Mouse (Mus musculus): ENCODE results near the gene Slc25a43. TPM values are rescaled to one million over a fixed set of nuclear protein-coding genes. Genes with fewer than 3 reads are reported as not detected.

Slc25a43 gene
- total and polyA plus RNA-seq, 3 experiments, result 1.2 to 1.7 (median 1.5) TPM

GRCm38 (mm10) chrX:36767386-36767785, 23.9 kb downstream of the Slc25a43 start:
- H3K4me3 ChIP-seq (replicated peaks in 1 of 3; ENCODE audit: low read depth in 2 of 3, low read length in 2 of 3, poor library complexity in 1 of 3), result no peak overlapping the region
- H3K9ac ChIP-seq (ENCODE audit: insufficient read depth, low read depth), result no peak overlapping the region
- no peak for DNase-seq (ENCODE audit: extremely low read depth)
- H3K27me3 ChIP-seq (replicated peaks), result no peaks in the 10 kb centered on the region
- H3K27ac ChIP-seq (ENCODE audit: insufficient read depth, low read depth), result no peak overlapping the region
- no peak for TF ChIP-seq POLR2A (IDR thresholded peaks at IDR 0.05; ENCODE audit: low read depth, low read length)
- TF ChIP-seq TBP (conservative IDR thresholded peaks at IDR 0.05; ENCODE audit: low read depth, low read length), result no peak
- TF ChIP-seq PAX5 (IDR thresholded peaks at IDR 0.05; ENCODE audit: low read length), result no peak
- no peak for TF ChIP-seq ZNF384 (IDR thresholded peaks at IDR 0.05; ENCODE audit: low read depth, low read length)
- no peak for TF ChIP-seq MAFK (IDR thresholded peaks at IDR 0.05; ENCODE audit: insufficient replicate concordance, low read length)
- no peak for TF ChIP-seq BHLHE40 (IDR thresholded peaks at IDR 0.05; ENCODE audit: low read depth, low read length)
- TF ChIP-seq GABPA (IDR thresholded peaks at IDR 0.05; ENCODE audit: insufficient replicate concordance, low read depth, low read length), result no peak
- TF ChIP-seq CTCF (conservative IDR thresholded peaks at IDR 0.05 in 1 of 2, IDR thresholded peaks at IDR 0.05 in 1 of 2; ENCODE audit: low read depth in 2 of 2, low read length in 2 of 2), result no peak
- no peak for TF ChIP-seq NELFE (IDR thresholded peaks at IDR 0.05; ENCODE audit: low read depth, low read length)
- TF ChIP-seq IRF4 (IDR thresholded peaks at IDR 0.05; ENCODE audit: low read depth, low read length), result no peak
- TF ChIP-seq EP300 (IDR thresholded peaks at IDR 0.05; ENCODE audit: low read length), result no peak
- TF ChIP-seq ZMIZ1 (IDR thresholded peaks at IDR 0.05; ENCODE audit: low read depth, low read length), result no peak
- no peak for TF ChIP-seq MAX (IDR thresholded peaks at IDR 0.05; ENCODE audit: low read length)
- no peak for TF ChIP-seq NRF1 (IDR thresholded peaks at IDR 0.05; ENCODE audit: low read depth, low read length)
- no peak for TF ChIP-seq SIN3A (IDR thresholded peaks at IDR 0.05; ENCODE audit: low read length)
- TF ChIP-seq CHD1 (IDR thresholded peaks at IDR 0.05; ENCODE audit: low read depth, low read length), result no peak
- no peak for TF ChIP-seq KAT2A (IDR thresholded peaks at IDR 0.05; ENCODE audit: insufficient replicate concordance, low read length)
- TF ChIP-seq MXI1 (IDR thresholded peaks at IDR 0.05; ENCODE audit: low read depth, low read length), result no peak
- no peak for TF ChIP-seq MEF2A (IDR thresholded peaks at IDR 0.05; ENCODE audit: borderline replicate concordance, low read depth, low read length)
- H3K4me2 ChIP-seq (ENCODE audit: insufficient read depth, low read depth, poor library complexity, severe bottlenecking), result no peak overlapping the region
- no peaks in the 10 kb centered on the region for H3K4me1 ChIP-seq (ENCODE audit: control insufficient read depth in 1 of 2, insufficient read depth in 2 of 2)
- dilution Hi-C loops (cut with MboI; ENCODE audit: extremely low pct_ligation_motif_present, extremely low pct_unique_long_range_greater_than_20kb, low sequenced_read_pairs), result no loop called here
- H3K36me3 ChIP-seq (replicated peaks in 1 of 2; ENCODE audit: control insufficient read depth in 1 of 2, insufficient read depth in 1 of 2, low read length in 1 of 2), result no peaks in the 10 kb centered on the region
- no peaks in the 10 kb centered on the region for H3K79me2 ChIP-seq (replicated peaks; ENCODE audit: control insufficient read depth, extremely low read depth, insufficient read depth, poor library complexity, severe bottlenecking)
- no peaks in the 10 kb centered on the region for H3K9me3 ChIP-seq (replicated peaks; ENCODE audit: low read length)
- in situ Hi-C loops (cut with MboI; ENCODE audit: low pct_ligation_motif_present, low pct_unique_long_range_greater_than_20kb, low sequenced_read_pairs), result loop anchor here (25.0 kb wide), 1 partner anchor 145 kb away; the partner anchor contains the start of gene Nkrf

GRCm38 (mm10) chrX:36772591-36772990, 29.1 kb downstream of the Slc25a43 start:
- no peak for DNase-seq (ENCODE audit: extremely low read depth)
- Histone ChIP-seq H3K4me1 (ENCODE audit: control insufficient read depth in 1 of 2, insufficient read depth in 2 of 2) (no peaks in the 10 kb centered on the region), H3K36me3 (replicated peaks in 1 of 2; ENCODE audit: control insufficient read depth in 1 of 2, insufficient read depth in 1 of 2, low read length in 1 of 2) (no peaks in the 10 kb centered on the region), H3K9ac (ENCODE audit: insufficient read depth, low read depth) (no peak overlapping the region), H3K79me2 (replicated peaks; ENCODE audit: control insufficient read depth, extremely low read depth, insufficient read depth, poor library complexity, severe bottlenecking) (no peaks in the 10 kb centered on the region), H3K27me3 (replicated peaks) (no peaks in the 10 kb centered on the region), H3K4me3 (replicated peaks in 1 of 3; ENCODE audit: low read depth in 2 of 3, low read length in 2 of 3, poor library complexity in 1 of 3) (no peak overlapping the region), H3K9me3 (replicated peaks; ENCODE audit: low read length) (no peaks in the 10 kb centered on the region), H3K4me2 (ENCODE audit: insufficient read depth, low read depth, poor library complexity, severe bottlenecking) (no peak overlapping the region), H3K27ac (ENCODE audit: insufficient read depth, low read depth) (no peak overlapping the region)
- in situ Hi-C loops (cut with MboI; ENCODE audit: low pct_ligation_motif_present, low pct_unique_long_range_greater_than_20kb, low sequenced_read_pairs) (loop anchor here (25.0 kb wide), 1 partner anchor 140 kb away; the partner anchor contains the start of gene Nkrf), dilution Hi-C loops (cut with MboI; ENCODE audit: extremely low pct_ligation_motif_present, extremely low pct_unique_long_range_greater_than_20kb, low sequenced_read_pairs) (no loop called here)
- TF ChIP-seq JUN (IDR thresholded peaks at IDR 0.05; ENCODE audit: insufficient read depth, low read depth, low read length) (no peak), ZC3H11A (IDR thresholded peaks at IDR 0.05; ENCODE audit: low read depth, low read length) (no peak), HCFC1 (IDR thresholded peaks at IDR 0.05; ENCODE audit: low read depth, low read length) (no peak), ZMIZ1 (IDR thresholded peaks at IDR 0.05; ENCODE audit: low read depth, low read length) (no peak), ZKSCAN1 (IDR thresholded peaks at IDR 0.05; ENCODE audit: borderline replicate concordance, low read depth, low read length) (no peak), NELFE (IDR thresholded peaks at IDR 0.05; ENCODE audit: low read depth, low read length) (no peak), USF1 (IDR thresholded peaks at IDR 0.05; ENCODE audit: low read depth, low read length) (no peak), POLR2AphosphoS2 (IDR thresholded peaks at IDR 0.05; ENCODE audit: low read depth, low read length) (no peak), KAT2A (IDR thresholded peaks at IDR 0.05; ENCODE audit: insufficient replicate concordance, low read length) (no peak), SIN3A (IDR thresholded peaks at IDR 0.05; ENCODE audit: low read length) (no peak), TCF12 (IDR thresholded peaks at IDR 0.05; ENCODE audit: low read depth, low read length) (no peak), IRF4 (IDR thresholded peaks at IDR 0.05; ENCODE audit: low read depth, low read length) (no peak), CHD2 (IDR thresholded peaks at IDR 0.05; ENCODE audit: low read length) (no peak), TBP (conservative IDR thresholded peaks at IDR 0.05; ENCODE audit: low read depth, low read length) (no peak), RAD21 (IDR thresholded peaks at IDR 0.05; ENCODE audit: low read depth, low read length) (no peak), GABPA (IDR thresholded peaks at IDR 0.05; ENCODE audit: insufficient replicate concordance, low read depth, low read length) (no peak)
